ENCODE assay signal across 23 mouse cellular contexts in the genomic region with DNA sequence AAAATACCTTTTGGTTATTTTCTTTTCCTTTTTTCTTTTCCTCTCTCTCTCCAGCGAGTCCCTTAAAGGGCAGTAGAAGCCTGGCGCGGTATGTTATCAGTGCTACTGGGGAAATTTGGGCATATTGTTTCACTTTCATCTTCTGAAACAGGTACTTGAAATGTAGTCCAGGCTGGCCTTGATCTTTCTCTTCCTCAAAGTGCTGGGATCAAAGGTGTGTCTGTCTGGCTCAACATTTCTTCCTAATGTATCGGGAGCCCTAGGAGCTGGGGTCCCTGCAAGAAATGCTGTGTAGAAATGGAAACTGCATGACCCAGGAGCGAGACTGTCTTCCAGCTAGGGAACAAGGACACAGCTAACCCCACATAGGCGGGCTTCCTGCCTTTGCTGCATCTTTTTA. TPM values are rescaled to one million over a fixed set of nuclear protein-coding genes. Genes with fewer than 3 reads are reported as not detected.
A peak's percentile ranks its signal among the peaks of the same experiment; 100 is the strongest.
DNase-seq lines count a peak whose midpoint lies in the region; ATAC-seq and TF ChIP-seq lines count a peak whose summit lies in the region.
"Had no signal": no experiment of that assay in that cellular context is flagged by ENCODE, and none has a peak within 500 bp of the region (broad histone marks: within the 10 kb centered on the region; RNA-seq: fewer than 3 reads in every experiment).

No protein-coding gene starts in this region.

- H3K27ac ChIP-seq in forebrain, embryonic 15.5 days (replicated peaks) = peak overlapping the region; percentile 72
- H3K27ac ChIP-seq in forebrain, embryonic 10.5 days = no peak overlapping the region
- no peak overlapping the region for H3K27ac ChIP-seq in midbrain, embryonic 11.5 days (ENCODE audit: low read depth, low read length)
- H3K27ac ChIP-seq in midbrain, embryonic 14.5 days (replicated peaks; ENCODE audit: low read depth, low read length) = no peak overlapping the region
- peak overlapping the region; percentile 61 for H3K27ac ChIP-seq in limb, embryonic 10.5 days
- 0 out of 2 replicates have a peak overlapping the region, but pooled peaks have one; percentile 52 for H3K27ac ChIP-seq in neural tube, embryonic 13.5 days (replicated peaks)
- H3K27ac ChIP-seq in lung, postnatal 0 days (ENCODE audit: low read length) = no peak overlapping the region
- H3K27ac ChIP-seq: embryonic facial prominence, embryonic 10.5 days; heart, adult 2 months; heart, embryonic 15.5 days had no signal

- DNase-seq in forebrain, embryonic 10.5 days (ENCODE audit: extremely low spot score, low spot score) = no peak
- peak; percentile 59 for DNase-seq in midbrain, embryonic 11.5 days (ENCODE audit: low spot score, missing footprints)
- no peak for DNase-seq in midbrain, embryonic 14.5 days
- no peak for DNase-seq in limb, embryonic 10.5 days (ENCODE audit: low spot score)
- DNase-seq in lung, postnatal 0 days (ENCODE audit: low spot score) = no peak
- DNase-seq: adrenal gland, postnatal 14 days; cerebellum, adult 18-20 months; cerebellum, adult 9-11 months; gastrocnemius, postnatal 10 days; heart, adult 2 months; heart, postnatal 14 days had no signal

- no peak overlapping the region for H3K4me2 ChIP-seq in forebrain, embryonic 15.5 days (replicated peaks)
- no peak overlapping the region for H3K4me2 ChIP-seq in midbrain, embryonic 11.5 days
- H3K4me2 ChIP-seq in midbrain, embryonic 14.5 days (ENCODE audit: low read length) = no peak overlapping the region
- H3K4me2 ChIP-seq in neural tube, embryonic 13.5 days = no peak overlapping the region
- H3K4me2 ChIP-seq in lung, postnatal 0 days (replicated peaks; ENCODE audit: low read depth, low read length) = no peak overlapping the region
- H3K4me2 ChIP-seq: heart, embryonic 11.5 days; heart, embryonic 15.5 days had no signal

- ATAC-seq in forebrain, embryonic 15.5 days (replicated peaks) = no peak
- no peak for ATAC-seq in midbrain, embryonic 11.5 days (ENCODE audit: low FRiP score)
- no peak for ATAC-seq in midbrain, embryonic 14.5 days (ENCODE audit: low FRiP score, low TSS enrichment)
- ATAC-seq in neural tube, embryonic 13.5 days (ENCODE audit: low read depth) = peak; percentile 55; the same call in 1 of the 2 replicates
- no peak for ATAC-seq in lung, postnatal 0 days
- no peak for ATAC-seq in frontal cortex, adult (ENCODE audit: low TSS enrichment)
- ATAC-seq: activated CD4-positive, CD25-positive, alpha-beta regulatory T cell, adult 4 months; hindbrain, embryonic 16.5 days; inflammation-experienced regulatory T-cells, adult 6 months; Patski had no signal

- no peak for TF ChIP-seq EP300 in lung, postnatal 0 days (IDR thresholded peaks at IDR 0.05)

- no peaks in the 10 kb centered on the region for H3K9me3 ChIP-seq in forebrain, embryonic 15.5 days
- H3K9me3 ChIP-seq in forebrain, embryonic 10.5 days = no peaks in the 10 kb centered on the region
- H3K9me3 ChIP-seq in midbrain, embryonic 11.5 days (ENCODE audit: control insufficient read depth, low read length) = no peaks in the 10 kb centered on the region
- no peaks in the 10 kb centered on the region for H3K9me3 ChIP-seq in midbrain, embryonic 14.5 days (ENCODE audit: control insufficient read depth, low read length)
- no peaks in the 10 kb centered on the region for H3K9me3 ChIP-seq in limb, embryonic 10.5 days (replicated peaks)
- no peaks in the 10 kb centered on the region for H3K9me3 ChIP-seq in neural tube, embryonic 13.5 days
- H3K9me3 ChIP-seq in lung, postnatal 0 days (ENCODE audit: low read length) = no peaks in the 10 kb centered on the region
- H3K9me3 ChIP-seq: embryonic facial prominence, embryonic 10.5 days; heart, embryonic 15.5 days had no signal

- no peak for TF ChIP-seq CTCF in lung, postnatal 0 days (IDR thresholded peaks at IDR 0.05)

- no peak overlapping the region for H3K4me3 ChIP-seq in forebrain, embryonic 15.5 days
- no peak overlapping the region for H3K4me3 ChIP-seq in forebrain, embryonic 10.5 days
- H3K4me3 ChIP-seq in midbrain, embryonic 11.5 days (ENCODE audit: low read depth, low read length) = no peak overlapping the region
- no peak overlapping the region for H3K4me3 ChIP-seq in midbrain, embryonic 14.5 days (replicated peaks; ENCODE audit: low read depth, low read length)
- no peak overlapping the region for H3K4me3 ChIP-seq in limb, embryonic 10.5 days
- no peak overlapping the region for H3K4me3 ChIP-seq in neural tube, embryonic 13.5 days
- H3K4me3 ChIP-seq in lung, postnatal 0 days (ENCODE audit: low read depth, low read length) = no peak overlapping the region
- H3K4me3 ChIP-seq: embryonic facial prominence, embryonic 10.5 days; heart, adult 2 months; heart, embryonic 15.5 days had no signal

- H3K27me3 ChIP-seq in forebrain, embryonic 15.5 days = no peaks in the 10 kb centered on the region
- H3K27me3 ChIP-seq in forebrain, embryonic 10.5 days (ENCODE audit: poor library complexity, severe bottlenecking) = peaks cover 26% of the 10 kb centered on the region
- H3K27me3 ChIP-seq in midbrain, embryonic 11.5 days (ENCODE audit: control insufficient read depth, insufficient read depth, low read length) = no peaks in the 10 kb centered on the region
- H3K27me3 ChIP-seq in midbrain, embryonic 14.5 days (ENCODE audit: control insufficient read depth, insufficient read depth, low read length) = no peaks in the 10 kb centered on the region
- no peaks in the 10 kb centered on the region for H3K27me3 ChIP-seq in limb, embryonic 10.5 days (ENCODE audit: low read depth, poor library complexity, severe bottlenecking)
- H3K27me3 ChIP-seq in neural tube, embryonic 13.5 days = peaks cover 3% of the 10 kb centered on the region; the same call in 1 of the 2 replicates
- no peaks in the 10 kb centered on the region for H3K27me3 ChIP-seq in lung, postnatal 0 days (replicated peaks; ENCODE audit: insufficient read depth, low read length)
- H3K27me3 ChIP-seq: heart, embryonic 15.5 days had no signal

- WGBS in forebrain, embryonic 15.5 days = 88% methylated on average over 6 of the region's 6 CpGs
- WGBS in forebrain, embryonic 10.5 days = 85% methylated on average over 6 of the region's 6 CpGs
- 90% methylated on average over 6 of the region's 6 CpGs for WGBS in midbrain, embryonic 11.5 days
- whole genome bisulfite sequencing in midbrain, embryonic 14.5 days = 90% methylated on average over 6 of the region's 6 CpGs
- WGBS in limb, embryonic 10.5 days = 78% methylated on average over 6 of the region's 6 CpGs
- WGBS in neural tube, embryonic 13.5 days = 76% methylated on average over 6 of the region's 6 CpGs
- WGBS in lung, postnatal 0 days = 75% methylated on average over 6 of the region's 6 CpGs

- H3K4me1 ChIP-seq in forebrain, embryonic 15.5 days = peaks cover 24% of the 10 kb centered on the region
- peaks cover 18% of the 10 kb centered on the region for H3K4me1 ChIP-seq in forebrain, embryonic 10.5 days
- no peaks in the 10 kb centered on the region for H3K4me1 ChIP-seq in midbrain, embryonic 11.5 days (ENCODE audit: control insufficient read depth, insufficient read depth, low read length)
- H3K4me1 ChIP-seq in midbrain, embryonic 14.5 days (ENCODE audit: control insufficient read depth, insufficient read depth, low read length) = peaks cover 3% of the 10 kb centered on the region; the same call in 1 of the 2 replicates
- H3K4me1 ChIP-seq in limb, embryonic 10.5 days = peaks cover 47% of the 10 kb centered on the region
- H3K4me1 ChIP-seq in neural tube, embryonic 13.5 days (replicated peaks) = peaks cover 30% of the 10 kb centered on the region
- H3K4me1 ChIP-seq in lung, postnatal 0 days (ENCODE audit: insufficient read depth, low read depth, low read length) = no peaks in the 10 kb centered on the region
- H3K4me1 ChIP-seq: heart, embryonic 15.5 days had no signal

- no peaks in the 10 kb centered on the region for H3K36me3 ChIP-seq in forebrain, embryonic 15.5 days
- H3K36me3 ChIP-seq in forebrain, embryonic 10.5 days (replicated peaks) = no peaks in the 10 kb centered on the region
- no peaks in the 10 kb centered on the region for H3K36me3 ChIP-seq in midbrain, embryonic 11.5 days (ENCODE audit: control insufficient read depth, insufficient read depth, low read length)
- no peaks in the 10 kb centered on the region for H3K36me3 ChIP-seq in midbrain, embryonic 14.5 days (ENCODE audit: control insufficient read depth, insufficient read depth, low read length)
- no peaks in the 10 kb centered on the region for H3K36me3 ChIP-seq in limb, embryonic 10.5 days
- no peaks in the 10 kb centered on the region for H3K36me3 ChIP-seq in neural tube, embryonic 13.5 days
- no peaks in the 10 kb centered on the region for H3K36me3 ChIP-seq in lung, postnatal 0 days (ENCODE audit: insufficient read depth, low read length)
- H3K36me3 ChIP-seq: embryonic facial prominence, embryonic 10.5 days; heart, embryonic 15.5 days had no signal

- H3K9ac ChIP-seq in forebrain, embryonic 15.5 days (replicated peaks) = no peak overlapping the region
- no peak overlapping the region for H3K9ac ChIP-seq in midbrain, embryonic 11.5 days (ENCODE audit: low read length)
- no peak overlapping the region for H3K9ac ChIP-seq in midbrain, embryonic 14.5 days (replicated peaks; ENCODE audit: low read length)
- no peak overlapping the region for H3K9ac ChIP-seq in neural tube, embryonic 13.5 days
- no peak overlapping the region for H3K9ac ChIP-seq in lung, postnatal 0 days (replicated peaks; ENCODE audit: low read depth)
- H3K9ac ChIP-seq: heart, embryonic 15.5 days had no signal

RNA-seq across cellular contexts. Expression of a gene that starts 16.0 kb away (rescaled TPM):
- 0.71 and 1.0 TPM in 2 replicates for polyA plus RNA-seq in forebrain, embryonic 15.5 days (2015; fragmentation: Nextera tagmentation; extraction: Ambion mirVana)
- polyA plus RNA-seq in forebrain, embryonic 10.5 days (2016; fragmentation: Nextera tagmentation; extraction: Ambion mirVana) = 2.0 and 2.3 TPM in 2 replicates
- 2.5 and 2.7 TPM in 2 replicates for polyA plus RNA-seq in midbrain, embryonic 11.5 days (2014; fragmentation: Nextera tagmentation; extraction: Ambion mirVana)
- polyA plus RNA-seq in midbrain, embryonic 14.5 days (2014; fragmentation: Nextera tagmentation; extraction: Ambion mirVana) = 0.70 and 0.93 TPM in 2 replicates
- 1.7 TPM in 2 replicates for polyA plus RNA-seq in limb, embryonic 10.5 days (2016; fragmentation: Nextera tagmentation; extraction: Ambion mirVana)
- 0.47 and 0.85 TPM in 2 replicates for polyA plus RNA-seq in neural tube, embryonic 13.5 days (2015; fragmentation: Nextera tagmentation; extraction: Ambion mirVana)
- polyA plus RNA-seq in lung, postnatal 0 days (2015; fragmentation: Nextera tagmentation; extraction: Ambion mirVana) = 1.0 TPM in 2 replicates
- polyA plus RNA-seq: heart, adult 2 months had no signal

RNA-seq across cellular contexts. Expression of a gene that starts 49.1 kb away (rescaled TPM):
- polyA plus RNA-seq in forebrain, embryonic 15.5 days (2015; fragmentation: Nextera tagmentation; extraction: Ambion mirVana) = 0.11 TPM in 1 of 2 replicates, not detected in the other
- 0.09 TPM in 1 of 2 replicates, not detected in the other for polyA plus RNA-seq in forebrain, embryonic 10.5 days (2016; fragmentation: Nextera tagmentation; extraction: Ambion mirVana)
- polyA plus RNA-seq in midbrain, embryonic 11.5 days (2014; fragmentation: Nextera tagmentation; extraction: Ambion mirVana) = not detected in 2 replicates
- polyA plus RNA-seq in midbrain, embryonic 14.5 days (2014; fragmentation: Nextera tagmentation; extraction: Ambion mirVana) = 0.12 and 0.18 TPM in 2 replicates
- not detected in 2 replicates for polyA plus RNA-seq in limb, embryonic 10.5 days (2016; fragmentation: Nextera tagmentation; extraction: Ambion mirVana)
- not detected in 2 replicates for polyA plus RNA-seq in neural tube, embryonic 13.5 days (2015; fragmentation: Nextera tagmentation; extraction: Ambion mirVana)
- 0.86 and 1.6 TPM in 2 replicates for polyA plus RNA-seq in lung, postnatal 0 days (2015; fragmentation: Nextera tagmentation; extraction: Ambion mirVana)
- polyA plus RNA-seq: activated CD4-positive, CD25-positive, alpha-beta regulatory T cell, adult 4 months; C2C12; hindbrain, embryonic 11.5 days; inflammation-experienced regulatory T-cells, adult 6 months; Patski had no signal

Comparison
In these comparisons a context has a peak if more than half of its experiments do, and no peak if none do; other contexts are left out.
1. H3K27ac ChIP-seq: peak in forebrain, embryonic 15.5 days (single experiment), limb, embryonic 10.5 days (single experiment) and neural tube, embryonic 13.5 days (single experiment); none in forebrain, embryonic 10.5 days (single experiment), midbrain, embryonic 11.5 days (single experiment), midbrain, embryonic 14.5 days (single experiment) and lung, postnatal 0 days (single experiment).